Mouse (Mus musculus): Measurements from ENCODE around the gene Por. TPM values are rescaled to one million over a fixed set of nuclear protein-coding genes. Genes with fewer than 3 reads are reported as not detected.

The Por gene
- total and polyA plus RNA-seq, 2 experiments from 2014 or later: 89.5 to 96.1 TPM

GRCm38 (mm10) chr5:135730278-135730677 is 60.4 kb downstream of the Por start:
- Histone ChIP-seq H3K36me3 (ENCODE audit: insufficient read depth) (peaks cover 60% of the 10 kb centered on the region), H3K4me2 (ENCODE audit: low read depth) (no peak overlapping the region), H3K4me1 (ENCODE audit: insufficient read depth) (peaks cover 9% of the 10 kb centered on the region), H3K4me3 (ENCODE audit: low read depth, low read length) (no peak overlapping the region), H3K27me3 (ENCODE audit: insufficient read depth, low read length) (no peaks in the 10 kb centered on the region), H3K9me3 (ENCODE audit: low read length) (no peaks in the 10 kb centered on the region), H3K27ac (ENCODE audit: low read depth, low read length) (no peak overlapping the region), H3K9ac (no peak overlapping the region)
- ATAC-seq (no peak), DNase-seq (no peak)
- no peak for TF ChIP-seq CTCF (IDR thresholded peaks at IDR 0.05; ENCODE audit: low read depth)
- WGBS: 92% methylated on average over 10 of the region's 10 CpGs

- ATAC-seq: no peak
- WGBS: 94% methylated on average over 10 of the region's 10 CpGs
- Histone ChIP-seq H3K4me3 (ENCODE audit: low read depth, low read length) (no peak overlapping the region), H3K9ac (no peak overlapping the region), H3K4me1 (ENCODE audit: insufficient read depth) (peaks cover 4% of the 10 kb centered on the region; the same call in 1 of the 2 replicates), H3K9me3 (ENCODE audit: low read length) (no peaks in the 10 kb centered on the region), H3K4me2 (ENCODE audit: low read depth) (no peak overlapping the region), H3K27me3 (ENCODE audit: insufficient read depth, low read length) (no peaks in the 10 kb centered on the region), H3K36me3 (ENCODE audit: insufficient read depth) (peaks cover 67% of the 10 kb centered on the region), H3K27ac (ENCODE audit: low read depth, low read length) (no peak overlapping the region)
- no peak for DNase-seq
- TF ChIP-seq CTCF (IDR thresholded peaks at IDR 0.05; ENCODE audit: low read depth): no peak
Observed at GRCm38 (mm10) chr5:135730916-135731315, 61.1 kb downstream of the Por start.

- Histone ChIP-seq H3K4me2 (ENCODE audit: low read depth) (no peak overlapping the region), H3K4me1 (ENCODE audit: insufficient read depth) (no peaks in the 10 kb centered on the region), H3K27me3 (ENCODE audit: insufficient read depth, low read length) (no peaks in the 10 kb centered on the region), H3K27ac (ENCODE audit: low read depth, low read length) (no peak overlapping the region), H3K36me3 (ENCODE audit: insufficient read depth) (peaks cover 70% of the 10 kb centered on the region), H3K4me3 (ENCODE audit: low read depth, low read length) (no peak overlapping the region), H3K9me3 (ENCODE audit: low read length) (no peaks in the 10 kb centered on the region), H3K9ac (no peak overlapping the region)
- no peak for DNase-seq
- no peak for ATAC-seq
- TF ChIP-seq CTCF (IDR thresholded peaks at IDR 0.05; ENCODE audit: low read depth): no peak
- WGBS: 95% methylated on average over 16 of the region's 16 CpGs
Observed at GRCm38 (mm10) chr5:135731322-135731721, 61.5 kb downstream of the Por start.

- no peak for TF ChIP-seq CTCF (IDR thresholded peaks at IDR 0.05; ENCODE audit: low read depth)
- no peak for ATAC-seq
- Histone ChIP-seq H3K4me1 (ENCODE audit: insufficient read depth) (no peaks in the 10 kb centered on the region), H3K27me3 (ENCODE audit: insufficient read depth, low read length) (no peaks in the 10 kb centered on the region), H3K4me2 (ENCODE audit: low read depth) (no peak overlapping the region), H3K36me3 (ENCODE audit: insufficient read depth) (peaks cover 83% of the 10 kb centered on the region), H3K9me3 (ENCODE audit: low read length) (no peaks in the 10 kb centered on the region), H3K4me3 (ENCODE audit: low read depth, low read length) (no peak overlapping the region), H3K27ac (ENCODE audit: low read depth, low read length) (no peak overlapping the region), H3K9ac (no peak overlapping the region)
- 94% methylated on average over 4 of the region's 4 CpGs for WGBS
- DNase-seq: no peak
Observed at GRCm38 (mm10) chr5:135733071-135733470, 63.2 kb downstream of the Por start.

- Histone ChIP-seq H3K27ac (ENCODE audit: low read depth, low read length) (no peak overlapping the region), H3K4me3 (ENCODE audit: low read depth, low read length) (no peak overlapping the region), H3K27me3 (ENCODE audit: insufficient read depth, low read length) (no peaks in the 10 kb centered on the region), H3K9me3 (ENCODE audit: low read length) (no peaks in the 10 kb centered on the region), H3K36me3 (ENCODE audit: insufficient read depth) (peaks cover 83% of the 10 kb centered on the region), H3K4me2 (ENCODE audit: low read depth) (no peak overlapping the region), H3K4me1 (ENCODE audit: insufficient read depth) (no peaks in the 10 kb centered on the region), H3K9ac (no peak overlapping the region)
- DNase-seq (no peak), ATAC-seq (no peak)
- TF ChIP-seq CTCF (IDR thresholded peaks at IDR 0.05; ENCODE audit: low read depth): no peak
- WGBS: 95% methylated on average over 42 of the region's 42 CpGs
Observed at GRCm38 (mm10) chr5:135734057-135734680, 64.3 kb downstream of the Por start.

- TF ChIP-seq CTCF (IDR thresholded peaks at IDR 0.05; ENCODE audit: low read depth): no peak
- WGBS: 88% methylated on average over 13 of the region's 13 CpGs
Observed at GRCm38 (mm10) chr5:135735741-135736140, 65.9 kb downstream of the Por start.

GRCm38 (mm10) chr5:135736544-135736943 is 66.7 kb downstream of the Por start:
- DNase-seq (no peak), ATAC-seq (no peak)
- peaks cover 78% of the 10 kb centered on the region for H3K36me3 ChIP-seq (ENCODE audit: insufficient read depth)
- no peak overlapping the region for H3K4me2 ChIP-seq (ENCODE audit: low read depth)
- H3K4me1 ChIP-seq (ENCODE audit: insufficient read depth): no peaks in the 10 kb centered on the region
- no peaks in the 10 kb centered on the region for H3K27me3 ChIP-seq (ENCODE audit: insufficient read depth, low read length)
- TF ChIP-seq CTCF (IDR thresholded peaks at IDR 0.05; ENCODE audit: low read depth): no peak
- H3K9ac ChIP-seq: no peak overlapping the region
- no peak overlapping the region for H3K27ac ChIP-seq (ENCODE audit: low read depth, low read length)
- no peak overlapping the region for H3K4me3 ChIP-seq (ENCODE audit: low read depth, low read length)
- 94% methylated on average over 16 of the region's 16 CpGs for WGBS
- H3K9me3 ChIP-seq (ENCODE audit: low read length): no peaks in the 10 kb centered on the region

More at GRCm38 (mm10) chr5:135735741-135736140, 65.9 kb downstream of the Por start:
- DNase-seq: no peak
- no peak overlapping the region for H3K27ac ChIP-seq (ENCODE audit: low read depth, low read length)
- no peak for ATAC-seq
- no peaks in the 10 kb centered on the region for H3K27me3 ChIP-seq (ENCODE audit: insufficient read depth, low read length)
- H3K9me3 ChIP-seq (ENCODE audit: low read length): no peaks in the 10 kb centered on the region
- H3K4me2 ChIP-seq (ENCODE audit: low read depth): no peak overlapping the region
- H3K36me3 ChIP-seq (ENCODE audit: insufficient read depth): peaks cover 78% of the 10 kb centered on the region
- no peaks in the 10 kb centered on the region for H3K4me1 ChIP-seq (ENCODE audit: insufficient read depth)
- no peak overlapping the region for H3K9ac ChIP-seq
- no peak overlapping the region for H3K4me3 ChIP-seq (ENCODE audit: low read depth, low read length)

All from forebrain, postnatal 0 days (tissue).